Mouse (Mus musculus): ENCODE measurements around the gene Cbx7.

The Cbx7 gene

GRCm38 (mm10) chr15:79893824-79894123, 77.1 kb downstream of the Cbx7 start:
- DNase-seq (ENCODE audit: low read depth), result no peak

GRCm38 (mm10) chr15:79892995-79893823, 77.7 kb downstream of the Cbx7 start:
- no peak for DNase-seq (ENCODE audit: low read depth)

GRCm38 (mm10) chr15:79892213-79892541, 78.7 kb downstream of the Cbx7 start:
- peak; percentile 69 for DNase-seq (ENCODE audit: low read depth)

- peak; percentile 94 for DNase-seq (ENCODE audit: low read depth)
These were observed 79.3 kb downstream of the Cbx7 start, which contains the start of gene Apobec3 for GRCm38 (mm10) chr15:79891436-79892212. Apobec3 (plus strand) TSS chr15:79891659.

- DNase-seq (ENCODE audit: low read depth), result no peak
These were observed 86.1 kb downstream of the Cbx7 start for GRCm38 (mm10) chr15:79884820-79885219.

- peak; percentile 93 for DNase-seq (ENCODE audit: low read depth)
These were observed 87.5 kb downstream of the Cbx7 start for GRCm38 (mm10) chr15:79883352-79883822.

GRCm38 (mm10) chr15:79882623-79883267, 88.2 kb downstream of the Cbx7 start:
- no peak for DNase-seq (ENCODE audit: low read depth)

- DNase-seq (ENCODE audit: low read depth), result no peak
These were observed 90.4 kb downstream of the Cbx7 start for GRCm38 (mm10) chr15:79880477-79880876.

GRCm38 (mm10) chr15:79879319-79879718, 91.6 kb downstream of the Cbx7 start:
- DNase-seq (ENCODE audit: low read depth), result no peak

GRCm38 (mm10) chr15:79878725-79879136, 92.2 kb downstream of the Cbx7 start:
- DNase-seq (ENCODE audit: low read depth), result no peak

- DNase-seq (ENCODE audit: low read depth), result no peak
These were observed 95.5 kb downstream of the Cbx7 start for GRCm38 (mm10) chr15:79875261-79875995.

GRCm38 (mm10) chr15:79873995-79874394, 96.9 kb downstream of the Cbx7 start:
- DNase-seq (ENCODE audit: low read depth), result no peak

- DNase-seq (ENCODE audit: low read depth), result no peak
These were observed 97.4 kb downstream of the Cbx7 start for GRCm38 (mm10) chr15:79873545-79873944.

GRCm38 (mm10) chr15:79867260-79868002, 103.5 kb downstream of the Cbx7 start:
- no peak for DNase-seq (ENCODE audit: low read depth)
